Mouse (Mus musculus): ENCODE measurements around the gene Fam126a. TPM values are rescaled to one million over a fixed set of nuclear protein-coding genes. Genes with fewer than 3 reads are reported as not detected.
A peak's percentile ranks its signal among the peaks of the same experiment; 100 is the strongest.

The Fam126a gene
- polyA plus RNA-seq, 1 experiment from 2014 or later: 11.1 TPM

GRCm38 (mm10) chr5:23999083-23999671 lies 31.3 kb downstream of the Fam126a start:
- Histone ChIP-seq H3K36me3 (ENCODE audit: control insufficient read depth, insufficient read depth, low read length) (no peaks in the 10 kb centered on the region), H3K4me1 (ENCODE audit: control insufficient read depth, insufficient read depth, low read length) (no peaks in the 10 kb centered on the region), H3K9ac (ENCODE audit: low read depth, low read length) (no peak overlapping the region), H3K27ac (ENCODE audit: low read length) (no peak overlapping the region), H3K4me2 (ENCODE audit: low read depth, low read length) (no peak overlapping the region), H3K4me3 (ENCODE audit: low read length) (no peak overlapping the region), H3K27me3 (replicated peaks; ENCODE audit: control insufficient read depth, insufficient read depth, low read length) (no peaks in the 10 kb centered on the region), H3K9me3 (ENCODE audit: control insufficient read depth, low read length) (no peaks in the 10 kb centered on the region)
- 41% methylated on average over 1 of the region's 1 CpGs for WGBS
- ATAC-seq: no peak

- no peak overlapping the region for H3K27ac ChIP-seq (ENCODE audit: low read length)
- no peaks in the 10 kb centered on the region for H3K36me3 ChIP-seq (ENCODE audit: control insufficient read depth, insufficient read depth, low read length)
- H3K27me3 ChIP-seq (replicated peaks; ENCODE audit: control insufficient read depth, insufficient read depth, low read length): no peaks in the 10 kb centered on the region
- H3K4me3 ChIP-seq (ENCODE audit: low read length): no peak overlapping the region
- no peak for ATAC-seq
- no peaks in the 10 kb centered on the region for H3K9me3 ChIP-seq (ENCODE audit: control insufficient read depth, low read length)
- no peak overlapping the region for H3K9ac ChIP-seq (ENCODE audit: low read depth, low read length)
- H3K4me1 ChIP-seq (ENCODE audit: control insufficient read depth, insufficient read depth, low read length): no peaks in the 10 kb centered on the region
- 69% methylated on average over 5 of the region's 5 CpGs for WGBS
- H3K4me2 ChIP-seq (ENCODE audit: low read depth, low read length): no peak overlapping the region
Measured at GRCm38 (mm10) chr5:23995951-23996350, 34.5 kb downstream of the Fam126a start.

GRCm38 (mm10) chr5:23994929-23995328 lies 35.6 kb downstream of the Fam126a start:
- no peak for ATAC-seq
- H3K36me3 ChIP-seq (ENCODE audit: control insufficient read depth, insufficient read depth, low read length): no peaks in the 10 kb centered on the region
- H3K27me3 ChIP-seq (replicated peaks; ENCODE audit: control insufficient read depth, insufficient read depth, low read length): no peaks in the 10 kb centered on the region
- 95% methylated on average over 3 of the region's 3 CpGs for WGBS
- no peak overlapping the region for H3K4me3 ChIP-seq (ENCODE audit: low read length)
- no peak overlapping the region for H3K4me2 ChIP-seq (ENCODE audit: low read depth, low read length)
- no peak overlapping the region for H3K9ac ChIP-seq (ENCODE audit: low read depth, low read length)
- no peak overlapping the region for H3K27ac ChIP-seq (ENCODE audit: low read length)
- H3K4me1 ChIP-seq (ENCODE audit: control insufficient read depth, insufficient read depth, low read length): no peaks in the 10 kb centered on the region
- H3K9me3 ChIP-seq (ENCODE audit: control insufficient read depth, low read length): no peaks in the 10 kb centered on the region

GRCm38 (mm10) chr5:23994231-23994630 lies 36.3 kb downstream of the Fam126a start:
- Histone ChIP-seq H3K9ac (ENCODE audit: low read depth, low read length) (no peak overlapping the region), H3K4me3 (ENCODE audit: low read length) (no peak overlapping the region), H3K36me3 (ENCODE audit: control insufficient read depth, insufficient read depth, low read length) (no peaks in the 10 kb centered on the region), H3K9me3 (ENCODE audit: control insufficient read depth, low read length) (no peaks in the 10 kb centered on the region), H3K27me3 (replicated peaks; ENCODE audit: control insufficient read depth, insufficient read depth, low read length) (no peaks in the 10 kb centered on the region), H3K4me1 (ENCODE audit: control insufficient read depth, insufficient read depth, low read length) (no peaks in the 10 kb centered on the region), H3K27ac (ENCODE audit: low read length) (no peak overlapping the region), H3K4me2 (ENCODE audit: low read depth, low read length) (no peak overlapping the region)
- WGBS: 82% methylated on average over 2 of the region's 2 CpGs
- no peak for ATAC-seq

- WGBS: 37% methylated on average over 2 of the region's 2 CpGs
- H3K9ac ChIP-seq (ENCODE audit: low read depth, low read length): no peak overlapping the region
- ATAC-seq: no peak
- H3K9me3 ChIP-seq (ENCODE audit: control insufficient read depth, low read length): no peaks in the 10 kb centered on the region
- H3K4me3 ChIP-seq (ENCODE audit: low read length): no peak overlapping the region
- no peak overlapping the region for H3K4me2 ChIP-seq (ENCODE audit: low read depth, low read length)
- H3K36me3 ChIP-seq (ENCODE audit: control insufficient read depth, insufficient read depth, low read length): no peaks in the 10 kb centered on the region
- H3K27ac ChIP-seq (ENCODE audit: low read length): no peak overlapping the region
- H3K4me1 ChIP-seq (ENCODE audit: control insufficient read depth, insufficient read depth, low read length): no peaks in the 10 kb centered on the region
- H3K27me3 ChIP-seq (replicated peaks; ENCODE audit: control insufficient read depth, insufficient read depth, low read length): no peaks in the 10 kb centered on the region
Measured at GRCm38 (mm10) chr5:23993553-23993894, 37.0 kb downstream of the Fam126a start.

GRCm38 (mm10) chr5:23992876-23993552 lies 37.5 kb downstream of the Fam126a start:
- no peaks in the 10 kb centered on the region for H3K9me3 ChIP-seq (ENCODE audit: control insufficient read depth, low read length)
- no peak for ATAC-seq
- no peak overlapping the region for H3K4me2 ChIP-seq (ENCODE audit: low read depth, low read length)
- H3K27ac ChIP-seq (ENCODE audit: low read length): peak overlapping the region; percentile 47
- WGBS: 54% methylated on average over 5 of the region's 5 CpGs
- no peaks in the 10 kb centered on the region for H3K36me3 ChIP-seq (ENCODE audit: control insufficient read depth, insufficient read depth, low read length)
- H3K9ac ChIP-seq (ENCODE audit: low read depth, low read length): no peak overlapping the region
- no peak overlapping the region for H3K4me3 ChIP-seq (ENCODE audit: low read length)
- H3K4me1 ChIP-seq (ENCODE audit: control insufficient read depth, insufficient read depth, low read length): no peaks in the 10 kb centered on the region
- H3K27me3 ChIP-seq (replicated peaks; ENCODE audit: control insufficient read depth, insufficient read depth, low read length): no peaks in the 10 kb centered on the region

- H3K36me3 ChIP-seq (ENCODE audit: control insufficient read depth, insufficient read depth, low read length): no peaks in the 10 kb centered on the region
- H3K9ac ChIP-seq (ENCODE audit: low read depth, low read length): no peak overlapping the region
- WGBS: 90% methylated on average over 3 of the region's 3 CpGs
- H3K27me3 ChIP-seq (replicated peaks; ENCODE audit: control insufficient read depth, insufficient read depth, low read length): no peaks in the 10 kb centered on the region
- H3K27ac ChIP-seq (ENCODE audit: low read length): no peak overlapping the region
- no peak overlapping the region for H3K4me3 ChIP-seq (ENCODE audit: low read length)
- H3K4me2 ChIP-seq (ENCODE audit: low read depth, low read length): no peak overlapping the region
- H3K9me3 ChIP-seq (ENCODE audit: control insufficient read depth, low read length): no peaks in the 10 kb centered on the region
- H3K4me1 ChIP-seq (ENCODE audit: control insufficient read depth, insufficient read depth, low read length): no peaks in the 10 kb centered on the region
- ATAC-seq: no peak
Measured at GRCm38 (mm10) chr5:23990001-23990400, 40.5 kb downstream of the Fam126a start.

- Histone ChIP-seq H3K36me3 (ENCODE audit: control insufficient read depth, insufficient read depth, low read length) (0 out of 2 replicates have a peak, but pooled peaks cover under 1% of the 10 kb centered on the region), H3K4me3 (ENCODE audit: low read length) (no peak overlapping the region), H3K9ac (ENCODE audit: low read depth, low read length) (no peak overlapping the region), H3K27me3 (replicated peaks; ENCODE audit: control insufficient read depth, insufficient read depth, low read length) (no peaks in the 10 kb centered on the region), H3K4me1 (ENCODE audit: control insufficient read depth, insufficient read depth, low read length) (no peaks in the 10 kb centered on the region), H3K9me3 (ENCODE audit: control insufficient read depth, low read length) (no peaks in the 10 kb centered on the region), H3K27ac (ENCODE audit: low read length) (no peak overlapping the region), H3K4me2 (ENCODE audit: low read depth, low read length) (no peak overlapping the region)
- 69% methylated on average over 10 of the region's 10 CpGs for WGBS
- no peak for ATAC-seq
Measured at GRCm38 (mm10) chr5:23987792-23988191, 42.7 kb downstream of the Fam126a start.

- Histone ChIP-seq H3K4me1 (ENCODE audit: control insufficient read depth, insufficient read depth, low read length) (no peaks in the 10 kb centered on the region), H3K27me3 (replicated peaks; ENCODE audit: control insufficient read depth, insufficient read depth, low read length) (no peaks in the 10 kb centered on the region), H3K4me3 (ENCODE audit: low read length) (no peak overlapping the region), H3K27ac (ENCODE audit: low read length) (no peak overlapping the region), H3K4me2 (ENCODE audit: low read depth, low read length) (no peak overlapping the region), H3K36me3 (ENCODE audit: control insufficient read depth, insufficient read depth, low read length) (0 out of 2 replicates have a peak, but pooled peaks cover 2% of the 10 kb centered on the region), H3K9me3 (ENCODE audit: control insufficient read depth, low read length) (no peaks in the 10 kb centered on the region), H3K9ac (ENCODE audit: low read depth, low read length) (no peak overlapping the region)
- WGBS: 81% methylated on average over 1 of the region's 1 CpGs
- ATAC-seq: no peak
Measured at GRCm38 (mm10) chr5:23982081-23982480, 48.4 kb downstream of the Fam126a start.

- no peaks in the 10 kb centered on the region for H3K27me3 ChIP-seq (replicated peaks; ENCODE audit: control insufficient read depth, insufficient read depth, low read length)
- H3K4me2 ChIP-seq (ENCODE audit: low read depth, low read length): no peak overlapping the region
- H3K9ac ChIP-seq (ENCODE audit: low read depth, low read length): no peak overlapping the region
- H3K9me3 ChIP-seq (ENCODE audit: control insufficient read depth, low read length): no peaks in the 10 kb centered on the region
- no peaks in the 10 kb centered on the region for H3K4me1 ChIP-seq (ENCODE audit: control insufficient read depth, insufficient read depth, low read length)
- WGBS: 80% methylated on average over 14 of the region's 14 CpGs
- no peak for ATAC-seq
- H3K36me3 ChIP-seq (ENCODE audit: control insufficient read depth, insufficient read depth, low read length): 0 out of 2 replicates have a peak, but pooled peaks cover 2% of the 10 kb centered on the region
- H3K4me3 ChIP-seq (ENCODE audit: low read length): no peak overlapping the region
- no peak overlapping the region for H3K27ac ChIP-seq (ENCODE audit: low read length)
Measured at GRCm38 (mm10) chr5:23978516-23978915, 52.0 kb downstream of the Fam126a start.

Data from intestine, embryonic 16.5 days (tissue).